Mouse (Mus musculus) heart, embryonic 11.5 days (tissue): ENCODE results near the gene Bdkrb2. TPM values are rescaled to one million over a fixed set of nuclear protein-coding genes. Genes with fewer than 3 reads are reported as not detected.

Experiments used
- ATAC-seq: fragments of 200-750 bp; cut with Nextera tagmentation; replicated peaks from 2 replicates; pipeline ENCODE4 v1.8.0; 2017; ENCODE audit warnings: moderate library complexity; ENCODE audit not compliant: insufficient number of reproducible peaks, low FRiP score, low TSS enrichment
- H3K27ac ChIP-seq: fragments of 300-500 bp; sonication (generic); 2 replicates; pipeline ENCODE4 v1.5.1; 2014; ENCODE audit warnings: mild to moderate bottlenecking, low read depth, low read length
- H3K27me3 ChIP-seq: fragments of 300-500 bp; sonication (generic); 2 replicates; pipeline ENCODE4 v1.6.1; 2014; ENCODE audit warnings: mild to moderate bottlenecking, low read length, mixed read lengths; ENCODE audit not compliant: control insufficient read depth, insufficient read depth
- H3K36me3 ChIP-seq: fragments of 300-500 bp; sonication (generic); 2 replicates; pipeline ENCODE4 v1.6.1; 2014; ENCODE audit warnings: mild to moderate bottlenecking, low read length, moderate library complexity, mixed read lengths; ENCODE audit not compliant: control insufficient read depth, insufficient read depth
- H3K4me1 ChIP-seq: fragments of 300-500 bp; sonication (generic); 2 replicates; pipeline ENCODE4 v1.6.1; 2014; ENCODE audit warnings: low read length; ENCODE audit not compliant: control insufficient read depth, insufficient read depth
- H3K4me2 ChIP-seq: fragments of 300-500 bp; sonication (generic); 2 replicates; pipeline ENCODE4 v1.6.1; 2014; ENCODE audit warnings: mild to moderate bottlenecking, moderate library complexity
- H3K4me3 ChIP-seq: fragments of 300-500 bp; sonication (generic); 2 replicates; pipeline ENCODE4 v1.5.1; 2014; ENCODE audit warnings: low read depth, low read length
- H3K9ac ChIP-seq: fragments of 300-500 bp; sonication (generic); 2 replicates; pipeline ENCODE4 v1.6.1; 2014; ENCODE audit warnings: mild to moderate bottlenecking, low read depth, low read length, moderate library complexity
- H3K9me3 ChIP-seq: fragments of 300-500 bp; sonication (generic); replicated peaks from 2 replicates; pipeline ENCODE4 v1.6.1; 2016; ENCODE audit warnings: low read length; ENCODE audit not compliant: control insufficient read depth
- WGBS: fragments of 180-500 bp; shearing (Covaris S2); extraction: QIAGEN DNeasy Blood & Tissue Kit; methylation state at CpG from one replicate; pipeline ENCODE4 v1.1.7; 2014; ENCODE audit not compliant: insufficient replicate concordance; 5-methylcytosine and 5-hydroxymethylcytosine counted together
- polyA plus RNA-seq: library from polyadenylated mRNA; unstranded; fragments of >200 nt; fragmentation: Nextera tagmentation; extraction: Ambion mirVana; gene quantifications from 2 replicates; pipeline ENCODE4 v1.2.1, GENCODE M21; 2014

Bdkrb2 gene
- polyA plus RNA-seq, 1 experiment from 2014 or later, result 0.42 TPM

GRCm38 (mm10) chr12:105529545-105529944 is 33.5 kb upstream of the Bdkrb2 start:
- H3K27ac ChIP-seq, result no peak overlapping the region
- H3K27me3 ChIP-seq, result no peaks in the 10 kb centered on the region
- 40% methylated on average over 9 of the region's 9 CpGs for WGBS
- H3K9me3 ChIP-seq, result no peaks in the 10 kb centered on the region
- H3K36me3 ChIP-seq, result no peaks in the 10 kb centered on the region
- no peak for ATAC-seq
- H3K9ac ChIP-seq, result no peak overlapping the region
- H3K4me2 ChIP-seq, result no peak overlapping the region
- H3K4me1 ChIP-seq, result no peaks in the 10 kb centered on the region
- H3K4me3 ChIP-seq, result no peak overlapping the region

GRCm38 (mm10) chr12:105531724-105532371 is 31.2 kb upstream of the Bdkrb2 start:
- H3K9ac ChIP-seq, result no peak overlapping the region
- H3K4me1 ChIP-seq, result peaks cover 6% of the 10 kb centered on the region; the same call in 1 of the 2 replicates
- H3K9me3 ChIP-seq, result no peaks in the 10 kb centered on the region
- H3K27me3 ChIP-seq, result no peaks in the 10 kb centered on the region; the same call in 1 of the 2 replicates
- no peak overlapping the region for H3K27ac ChIP-seq
- WGBS, result 62% methylated on average over 8 of the region's 8 CpGs
- ATAC-seq, result no peak
- no peak overlapping the region for H3K4me2 ChIP-seq
- H3K4me3 ChIP-seq, result no peak overlapping the region
- H3K36me3 ChIP-seq, result no peaks in the 10 kb centered on the region

GRCm38 (mm10) chr12:105534842-105535241 is 28.2 kb upstream of the Bdkrb2 start:
- H3K27ac ChIP-seq, result no peak overlapping the region
- no peak overlapping the region for H3K4me2 ChIP-seq
- H3K36me3 ChIP-seq, result no peaks in the 10 kb centered on the region

GRCm38 (mm10) chr12:105535968-105536760 is 26.9 kb upstream of the Bdkrb2 start:
- 65% methylated on average over 13 of the region's 13 CpGs for WGBS
- Histone ChIP-seq H3K36me3 (no peaks in the 10 kb centered on the region), H3K4me1 (peaks cover 6% of the 10 kb centered on the region; the same call in 1 of the 2 replicates), H3K9ac (no peak overlapping the region), H3K4me3 (no peak overlapping the region), H3K27me3 (no peaks in the 10 kb centered on the region; the same call in 1 of the 2 replicates), H3K4me2 (no peak overlapping the region), H3K9me3 (no peaks in the 10 kb centered on the region; the same call in 1 of the 2 replicates), H3K27ac (no peak overlapping the region)
- no peak for ATAC-seq

More at GRCm38 (mm10) chr12:105534842-105535241, 28.2 kb upstream of the Bdkrb2 start:
- no peak overlapping the region for H3K9ac ChIP-seq
- H3K4me3 ChIP-seq, result no peak overlapping the region
- peaks cover 6% of the 10 kb centered on the region; the same call in 1 of the 2 replicates for H3K4me1 ChIP-seq
- ATAC-seq, result no peak
- no peaks in the 10 kb centered on the region; the same call in 1 of the 2 replicates for H3K9me3 ChIP-seq
- no peaks in the 10 kb centered on the region; the same call in 1 of the 2 replicates for H3K27me3 ChIP-seq
- WGBS, result 78% methylated on average over 4 of the region's 4 CpGs

- no peak overlapping the region for H3K4me2 ChIP-seq
- no peak for ATAC-seq
- no peak overlapping the region for H3K27ac ChIP-seq
- H3K9me3 ChIP-seq, result no peaks in the 10 kb centered on the region; the same call in 1 of the 2 replicates
- WGBS, result 64% methylated on average over 5 of the region's 5 CpGs
- H3K36me3 ChIP-seq, result no peaks in the 10 kb centered on the region
- H3K9ac ChIP-seq, result no peak overlapping the region
- H3K4me1 ChIP-seq, result peaks cover 6% of the 10 kb centered on the region; the same call in 1 of the 2 replicates
- H3K27me3 ChIP-seq, result no peaks in the 10 kb centered on the region; the same call in 1 of the 2 replicates
- H3K4me3 ChIP-seq, result no peak overlapping the region
Observed at GRCm38 (mm10) chr12:105537162-105537561, 25.9 kb upstream of the Bdkrb2 start.

- Histone ChIP-seq H3K9ac (no peak overlapping the region), H3K36me3 (no peaks in the 10 kb centered on the region), H3K27ac (no peak overlapping the region), H3K4me1 (peaks cover 7% of the 10 kb centered on the region), H3K4me2 (no peak overlapping the region), H3K4me3 (no peak overlapping the region), H3K9me3 (no peaks in the 10 kb centered on the region; the same call in 1 of the 2 replicates), H3K27me3 (no peaks in the 10 kb centered on the region; the same call in 1 of the 2 replicates)
- ATAC-seq, result no peak
- 87% methylated on average over 10 of the region's 10 CpGs for WGBS
Observed at GRCm38 (mm10) chr12:105539649-105540048, 23.4 kb upstream of the Bdkrb2 start.

GRCm38 (mm10) chr12:105541590-105542402 is 21.2 kb upstream of the Bdkrb2 start:
- WGBS, result 74% methylated on average over 12 of the region's 12 CpGs
- no peak for ATAC-seq
- H3K27me3 ChIP-seq, result no peaks in the 10 kb centered on the region; the same call in 1 of the 2 replicates
- H3K4me1 ChIP-seq, result peaks cover 16% of the 10 kb centered on the region
- no peak overlapping the region for H3K4me2 ChIP-seq
- no peak overlapping the region for H3K27ac ChIP-seq
- no peaks in the 10 kb centered on the region; the same call in 1 of the 2 replicates for H3K9me3 ChIP-seq
- no peaks in the 10 kb centered on the region for H3K36me3 ChIP-seq
- no peak overlapping the region for H3K9ac ChIP-seq
- H3K4me3 ChIP-seq, result no peak overlapping the region

GRCm38 (mm10) chr12:105542513-105542912 is 20.5 kb upstream of the Bdkrb2 start:
- Histone ChIP-seq H3K9me3 (no peaks in the 10 kb centered on the region; the same call in 1 of the 2 replicates), H3K4me3 (no peak overlapping the region), H3K27ac (no peak overlapping the region), H3K9ac (no peak overlapping the region), H3K27me3 (no peaks in the 10 kb centered on the region; the same call in 1 of the 2 replicates), H3K36me3 (no peaks in the 10 kb centered on the region), H3K4me1 (peaks cover 16% of the 10 kb centered on the region), H3K4me2 (no peak overlapping the region)
- WGBS, result 76% methylated on average over 3 of the region's 3 CpGs
- ATAC-seq, result no peak
